Mouse (Mus musculus): Measurements from ENCODE around the gene Ikzf4. TPM values are rescaled to one million over a fixed set of nuclear protein-coding genes. Genes with fewer than 3 reads are reported as not detected.
"Not testable (repeated sequence)": the region's sequence is repeated elsewhere in the genome, so short reads cannot be mapped to it uniquely, and the experiment has no call there.

Ikzf4 gene
- polyA plus RNA-seq, 1 experiment from 2014 or later: 4.9 TPM

DNA sequence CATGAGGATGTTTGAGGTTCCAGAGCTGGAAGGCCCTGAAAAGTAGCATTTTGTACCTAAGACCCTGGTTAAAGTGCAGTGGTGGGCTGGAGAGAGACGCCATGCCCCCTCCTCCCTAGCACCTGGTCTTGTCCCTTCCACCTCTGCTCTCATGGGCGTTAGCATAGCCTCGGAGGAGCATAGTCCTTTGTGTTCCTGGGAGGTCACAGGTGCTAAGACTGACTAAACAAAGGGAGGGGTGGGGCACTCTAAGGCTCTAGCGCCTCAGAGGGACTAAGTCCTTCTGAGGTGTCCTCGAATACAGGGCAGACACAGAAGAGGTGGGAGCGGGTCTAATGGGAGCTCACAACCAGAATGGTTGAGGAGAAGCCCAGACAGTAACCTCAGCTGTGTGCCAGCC, 14.2 kb downstream of the Ikzf4 start:
- Histone ChIP-seq H3K9ac (replicated peaks; ENCODE audit: low read depth, low read length) (no peak overlapping the region), H3K27me3 (ENCODE audit: control insufficient read depth, insufficient read depth, low read length) (no peaks in the 10 kb centered on the region), H3K27ac (ENCODE audit: low read length) (no peak overlapping the region), H3K4me1 (ENCODE audit: control insufficient read depth, insufficient read depth, low read length) (no peaks in the 10 kb centered on the region), H3K9me3 (ENCODE audit: control insufficient read depth, low read depth, low read length) (no peaks in the 10 kb centered on the region), H3K4me3 (ENCODE audit: low read depth, low read length) (no peak overlapping the region), H3K36me3 (ENCODE audit: control insufficient read depth, insufficient read depth, low read length) (no peaks in the 10 kb centered on the region), H3K4me2 (replicated peaks; ENCODE audit: low read depth, low read length) (no peak overlapping the region)
- WGBS: 24% methylated on average over 6 of the region's 6 CpGs
- no peak for ATAC-seq (ENCODE audit: insufficient number of reproducible peaks, insufficient read depth, low FRiP score, low read depth)

DNA sequence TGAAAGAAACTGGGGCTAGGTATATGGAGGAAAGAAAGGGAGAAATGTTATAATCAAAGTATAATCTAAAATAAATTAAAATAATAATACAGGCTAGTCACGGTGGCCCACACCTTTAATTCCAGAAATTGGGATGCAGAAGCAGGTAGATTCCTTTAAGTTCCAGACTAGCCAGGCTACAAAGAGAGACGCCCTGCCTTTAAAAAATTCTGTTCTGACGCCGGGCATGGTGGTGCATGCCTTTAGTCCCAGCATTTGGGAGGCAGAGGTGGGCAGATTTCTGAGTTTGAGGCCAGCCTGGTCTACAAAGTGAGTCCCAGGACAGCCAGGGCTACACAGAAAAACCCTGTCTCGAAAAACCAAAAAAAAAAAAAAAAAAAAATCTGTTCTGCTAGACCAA, 15.5 kb downstream of the Ikzf4 start:
- H3K27me3 ChIP-seq (ENCODE audit: control insufficient read depth, insufficient read depth, low read length); H3K4me2 ChIP-seq (replicated peaks; ENCODE audit: low read depth, low read length); H3K27ac ChIP-seq (ENCODE audit: low read length); H3K9me3 ChIP-seq (ENCODE audit: control insufficient read depth, low read depth, low read length); H3K4me3 ChIP-seq (ENCODE audit: low read depth, low read length); H3K9ac ChIP-seq (replicated peaks; ENCODE audit: low read depth, low read length); H3K36me3 ChIP-seq (ENCODE audit: control insufficient read depth, insufficient read depth, low read length); ATAC-seq (ENCODE audit: insufficient number of reproducible peaks, insufficient read depth, low FRiP score, low read depth); H3K4me1 ChIP-seq (ENCODE audit: control insufficient read depth, insufficient read depth, low read length): not testable (repeated sequence)
- 81% methylated on average over 5 of the region's 5 CpGs for WGBS

DNA sequence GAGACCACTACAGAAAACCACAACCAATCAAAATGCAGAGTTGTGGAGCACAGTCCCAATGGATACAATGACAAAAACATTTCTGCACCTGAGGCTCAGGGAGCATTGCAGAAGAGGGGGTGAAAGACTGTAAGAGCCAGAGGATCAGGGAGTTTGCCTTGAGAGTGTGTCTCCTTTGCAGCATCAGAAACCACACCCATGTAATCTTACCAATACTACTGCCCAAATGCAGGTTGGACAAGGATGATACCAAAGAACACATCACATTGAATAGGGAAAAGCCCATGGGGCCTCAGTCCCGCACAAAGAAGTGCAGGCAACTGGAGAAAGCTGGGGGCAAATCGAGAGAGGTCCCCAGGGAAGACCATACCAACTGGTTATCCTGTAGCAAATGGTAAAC, 16.0 kb downstream of the Ikzf4 start:
- H3K27me3 ChIP-seq (ENCODE audit: control insufficient read depth, insufficient read depth, low read length): no peaks in the 10 kb centered on the region
- H3K9me3 ChIP-seq (ENCODE audit: control insufficient read depth, low read depth, low read length): no peaks in the 10 kb centered on the region
- H3K4me1 ChIP-seq (ENCODE audit: control insufficient read depth, insufficient read depth, low read length): 0 out of 2 replicates have a peak, but pooled peaks cover 3% of the 10 kb centered on the region
- no peak overlapping the region for H3K27ac ChIP-seq (ENCODE audit: low read length)
- WGBS: 82% methylated on average over 2 of the region's 2 CpGs
- H3K36me3 ChIP-seq (ENCODE audit: control insufficient read depth, insufficient read depth, low read length): peaks cover under 1% of the 10 kb centered on the region
- H3K9ac ChIP-seq (replicated peaks; ENCODE audit: low read depth, low read length): no peak overlapping the region
- no peak overlapping the region for H3K4me3 ChIP-seq (ENCODE audit: low read depth, low read length)
- H3K4me2 ChIP-seq (replicated peaks; ENCODE audit: low read depth, low read length): no peak overlapping the region
- ATAC-seq (ENCODE audit: insufficient number of reproducible peaks, insufficient read depth, low FRiP score, low read depth): no peak

DNA sequence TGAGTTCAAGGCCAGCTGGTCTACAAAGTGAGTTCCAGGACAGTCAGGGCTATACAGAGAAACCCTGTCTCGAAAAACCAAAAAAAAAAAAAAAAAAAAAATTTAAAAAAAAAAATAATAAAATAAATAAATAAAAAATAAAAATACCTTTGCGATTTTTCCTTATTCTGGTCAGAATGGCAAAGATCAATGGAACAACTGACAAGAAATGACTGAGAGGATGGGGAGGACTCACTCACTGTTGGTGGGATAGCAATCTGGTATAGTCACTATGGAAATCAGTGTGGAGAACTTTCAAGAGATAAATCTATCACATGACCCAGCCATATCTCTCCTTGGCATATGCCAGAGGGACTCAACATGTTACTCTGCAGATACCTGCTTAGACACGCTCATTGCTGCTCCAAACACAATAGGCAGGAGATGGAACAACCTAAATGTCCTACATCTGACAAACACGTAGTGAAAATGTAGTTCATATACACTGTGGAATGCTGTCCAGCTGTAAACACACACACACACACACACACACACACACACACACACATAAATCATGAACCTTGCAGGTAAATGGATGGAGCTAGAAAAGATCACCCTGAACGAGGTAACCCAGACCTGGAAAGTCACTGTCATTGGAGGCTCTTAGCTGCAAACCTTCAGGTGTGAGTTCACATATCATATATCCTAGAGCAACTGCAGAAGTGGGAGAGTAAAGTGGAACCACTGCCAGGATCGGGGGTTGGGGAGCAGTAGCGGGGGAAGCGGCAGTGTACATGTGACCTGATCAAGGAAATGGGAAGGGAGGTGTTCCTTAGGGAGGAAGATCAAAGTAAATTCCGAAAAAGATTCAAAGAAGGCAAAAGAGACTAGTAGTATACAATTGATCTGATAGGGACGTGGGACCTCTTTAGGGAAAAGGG, 18.1 kb downstream of the Ikzf4 start:
- no peak overlapping the region for H3K9ac ChIP-seq (replicated peaks; ENCODE audit: low read depth, low read length)
- H3K27me3 ChIP-seq (ENCODE audit: control insufficient read depth, insufficient read depth, low read length): no peaks in the 10 kb centered on the region
- no peak for ATAC-seq (ENCODE audit: insufficient number of reproducible peaks, insufficient read depth, low FRiP score, low read depth)
- H3K4me3 ChIP-seq (ENCODE audit: low read depth, low read length): no peak overlapping the region
- peaks cover 10% of the 10 kb centered on the region for H3K36me3 ChIP-seq (ENCODE audit: control insufficient read depth, insufficient read depth, low read length)
- H3K4me2 ChIP-seq (replicated peaks; ENCODE audit: low read depth, low read length): no peak overlapping the region
- no peaks in the 10 kb centered on the region for H3K9me3 ChIP-seq (ENCODE audit: control insufficient read depth, low read depth, low read length)
- H3K4me1 ChIP-seq (ENCODE audit: control insufficient read depth, insufficient read depth, low read length): 0 out of 2 replicates have a peak, but pooled peaks cover 3% of the 10 kb centered on the region
- no peak overlapping the region for H3K27ac ChIP-seq (ENCODE audit: low read length)
- 75% methylated on average over 10 of the region's 10 CpGs for WGBS

DNA sequence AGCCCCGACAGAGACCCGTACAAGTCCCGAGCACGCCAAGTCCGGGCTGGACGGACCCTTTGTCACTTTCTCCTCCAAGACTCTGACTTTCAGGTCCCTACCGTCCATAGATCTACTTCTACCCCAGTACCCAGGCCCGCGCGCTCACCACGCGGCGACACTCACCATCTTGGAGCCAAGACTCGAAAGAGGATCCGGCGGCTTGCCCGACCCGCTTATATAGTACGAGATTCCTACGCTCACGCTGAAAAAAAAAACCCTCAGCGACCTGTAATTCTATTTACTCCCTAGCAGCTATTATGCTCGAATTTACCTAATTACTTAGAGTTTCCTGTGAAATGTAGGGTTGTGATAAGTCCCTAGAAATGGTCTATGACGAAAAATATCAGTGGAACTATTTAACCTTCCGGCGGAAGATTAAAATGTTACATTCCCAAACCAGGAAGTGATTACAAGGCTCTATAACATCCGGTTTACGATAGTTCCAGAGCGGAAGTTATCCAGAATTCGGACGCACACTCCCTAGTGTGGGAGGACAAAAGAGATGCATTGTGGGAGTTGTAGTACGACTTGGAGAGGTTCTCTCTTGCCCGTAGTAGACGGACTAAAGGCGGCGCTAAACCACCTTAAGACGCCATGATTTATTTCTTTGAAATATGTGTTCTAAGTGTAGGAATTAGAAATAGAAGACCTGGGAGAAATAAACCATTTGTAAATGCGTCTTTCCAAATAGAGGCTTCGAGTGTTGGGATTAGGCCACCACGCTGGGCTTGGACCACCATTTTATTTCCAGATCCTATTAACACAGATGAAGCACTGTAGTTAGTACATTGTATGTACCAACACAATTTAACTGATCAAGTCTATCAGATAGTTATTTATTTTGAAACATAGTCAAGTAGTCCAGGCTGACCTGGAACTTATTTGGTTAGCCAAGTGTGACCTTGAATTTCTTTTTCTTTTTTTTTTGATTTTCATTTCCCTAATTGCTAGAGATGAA, 19.2 kb downstream of the Ikzf4 start, which contains the start of gene Rps26:
Gene Rps26 (minus strand): TSS at position 437 of the 1,000 bp plus-strand sequence.
- peaks cover 10% of the 10 kb centered on the region for H3K36me3 ChIP-seq (ENCODE audit: control insufficient read depth, insufficient read depth, low read length)
- ATAC-seq (ENCODE audit: insufficient number of reproducible peaks, insufficient read depth, low FRiP score, low read depth): peak; percentile 97
- H3K9me3 ChIP-seq (ENCODE audit: control insufficient read depth, low read depth, low read length): no peaks in the 10 kb centered on the region
- H3K27ac ChIP-seq (ENCODE audit: low read length): peak within 1 kb of the TSS; percentile 67; the same call in 1 of the 2 replicates
- 1% methylated on average over 40 of the region's 40 CpGs for WGBS
- no peaks in the 10 kb centered on the region for H3K27me3 ChIP-seq (ENCODE audit: control insufficient read depth, insufficient read depth, low read length)
- H3K4me2 ChIP-seq (replicated peaks; ENCODE audit: low read depth, low read length): peak within 1 kb of the TSS; percentile 66
- H3K4me1 ChIP-seq (ENCODE audit: control insufficient read depth, insufficient read depth, low read length): 0 out of 2 replicates have a peak, but pooled peaks cover 3% of the 10 kb centered on the region
- peak within 1 kb of the TSS; percentile 75 for H3K4me3 ChIP-seq (ENCODE audit: low read depth, low read length)
- H3K9ac ChIP-seq (replicated peaks; ENCODE audit: low read depth, low read length): peak within 1 kb of the TSS; percentile 92

DNA sequence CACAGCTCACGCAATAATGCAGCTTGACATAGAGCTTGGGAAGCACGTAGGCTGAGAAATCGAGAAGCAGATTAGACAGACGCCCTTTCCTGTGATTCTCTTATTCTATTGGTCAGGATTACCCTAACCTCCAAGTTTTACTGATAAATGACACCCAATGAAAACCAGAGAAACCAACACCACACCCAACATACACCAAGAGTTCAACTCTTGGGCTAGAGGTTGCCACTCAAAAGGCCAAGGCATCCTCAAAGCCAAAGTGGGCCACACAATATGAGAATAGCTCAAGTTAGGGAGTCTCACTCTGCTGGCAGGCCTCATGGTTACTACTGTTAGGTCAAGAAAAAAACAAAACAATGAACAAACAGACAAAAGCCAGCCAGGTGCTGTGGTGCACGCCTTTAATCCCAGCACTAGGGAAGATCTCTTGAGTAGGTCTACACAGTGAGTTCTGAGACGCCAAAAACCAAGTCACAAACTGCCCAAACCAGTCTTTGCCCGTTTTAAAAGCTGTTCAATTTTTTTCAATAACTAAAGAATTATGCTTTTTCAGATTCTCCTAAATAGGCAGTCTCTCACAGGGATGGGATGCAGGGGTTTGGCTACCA, 20.4 kb downstream of the Ikzf4 start:
- H3K9ac ChIP-seq (replicated peaks; ENCODE audit: low read depth, low read length): peak overlapping the region; percentile 92
- peaks cover 10% of the 10 kb centered on the region for H3K36me3 ChIP-seq (ENCODE audit: control insufficient read depth, insufficient read depth, low read length)
- H3K4me3 ChIP-seq (ENCODE audit: low read depth, low read length): peak overlapping the region; percentile 75
- ATAC-seq (ENCODE audit: insufficient number of reproducible peaks, insufficient read depth, low FRiP score, low read depth): no peak
- H3K9me3 ChIP-seq (ENCODE audit: control insufficient read depth, low read depth, low read length): no peaks in the 10 kb centered on the region
- no peaks in the 10 kb centered on the region for H3K27me3 ChIP-seq (ENCODE audit: control insufficient read depth, insufficient read depth, low read length)
- peak overlapping the region; percentile 66 for H3K4me2 ChIP-seq (replicated peaks; ENCODE audit: low read depth, low read length)
- 43% methylated on average over 7 of the region's 7 CpGs for WGBS
- peak overlapping the region; percentile 67; the same call in 1 of the 2 replicates for H3K27ac ChIP-seq (ENCODE audit: low read length)
- H3K4me1 ChIP-seq (ENCODE audit: control insufficient read depth, insufficient read depth, low read length): 0 out of 2 replicates have a peak, but pooled peaks cover 3% of the 10 kb centered on the region

DNA sequence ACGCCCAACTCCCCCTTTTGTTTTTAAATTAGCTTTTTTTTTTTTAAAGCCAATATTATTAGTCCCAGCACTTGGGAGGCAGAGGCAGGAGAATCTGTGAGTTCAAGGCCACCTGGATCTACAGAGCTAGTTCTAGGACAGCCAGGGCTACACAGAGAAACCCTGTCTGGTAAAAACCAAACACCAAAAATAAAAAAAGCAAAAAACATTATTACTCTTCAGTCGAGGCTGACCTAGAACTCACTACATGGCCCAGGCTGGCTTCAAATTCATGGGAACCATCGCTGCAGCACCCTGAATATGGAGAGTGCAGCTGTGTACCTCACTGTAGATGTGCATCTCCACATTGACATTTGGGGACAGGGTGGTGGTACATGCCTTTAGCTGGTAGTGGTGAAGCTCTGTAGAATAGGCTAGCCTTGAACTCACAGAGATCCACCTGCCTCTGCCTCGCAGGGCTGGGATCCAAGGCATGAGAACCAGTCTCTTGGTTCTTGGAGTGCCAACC, 22.6 kb downstream of the Ikzf4 start:
- H3K36me3 ChIP-seq (ENCODE audit: control insufficient read depth, insufficient read depth, low read length): peaks cover 10% of the 10 kb centered on the region
- not testable (repeated sequence) for H3K4me1 ChIP-seq (ENCODE audit: control insufficient read depth, insufficient read depth, low read length); ATAC-seq (ENCODE audit: insufficient number of reproducible peaks, insufficient read depth, low FRiP score, low read depth); H3K9me3 ChIP-seq (ENCODE audit: control insufficient read depth, low read depth, low read length); H3K27ac ChIP-seq (ENCODE audit: low read length); H3K4me3 ChIP-seq (ENCODE audit: low read depth, low read length); H3K9ac ChIP-seq (replicated peaks; ENCODE audit: low read depth, low read length); H3K4me2 ChIP-seq (replicated peaks; ENCODE audit: low read depth, low read length); H3K27me3 ChIP-seq (ENCODE audit: control insufficient read depth, insufficient read depth, low read length)
- 79% methylated on average over 3 of the region's 4 CpGs for WGBS
